Mouse (Mus musculus): ENCODE measurements at regions not wholly inside any gene's neighbourhood (a gene's known extent, or its start where the extent isn't known, plus 50 kb on each side); places are given as distances from the start of the nearest gene placed in this dataset.

GRCm38 (mm10) chr10:26544061-26544460, 168.3 kb upstream of the L3mbtl3 start:
- Histone ChIP-seq H3K4me1 (no peaks in the 10 kb centered on the region), H3K27ac (no peak overlapping the region), H3K4me3 (no peak overlapping the region), H3K9me3 (replicated peaks) (no peaks in the 10 kb centered on the region), H3K4me2 (no peak overlapping the region), H3K9ac (no peak overlapping the region), H3K27me3 (replicated peaks) (no peaks in the 10 kb centered on the region), H3K36me3 (no peaks in the 10 kb centered on the region)
- WGBS (ENCODE audit: insufficient replicate concordance), result 73% methylated on average over 1 of the region's 1 CpGs
- no peak for ATAC-seq

GRCm38 (mm10) chr10:26544796-26545195, 169.0 kb upstream of the L3mbtl3 start:
- no peaks in the 10 kb centered on the region for H3K9me3 ChIP-seq (replicated peaks)
- WGBS (ENCODE audit: insufficient replicate concordance), result 50% methylated on average over 1 of the region's 1 CpGs
- no peaks in the 10 kb centered on the region for H3K27me3 ChIP-seq (replicated peaks)
- H3K4me1 ChIP-seq, result no peaks in the 10 kb centered on the region
- ATAC-seq, result no peak
- no peak overlapping the region for H3K4me3 ChIP-seq
- no peak overlapping the region for H3K9ac ChIP-seq
- no peak overlapping the region for H3K4me2 ChIP-seq
- no peaks in the 10 kb centered on the region for H3K36me3 ChIP-seq
- H3K27ac ChIP-seq, result no peak overlapping the region

GRCm38 (mm10) chr10:26556246-26556645, 180.5 kb upstream of the L3mbtl3 start:
- Histone ChIP-seq H3K4me2 (no peak overlapping the region), H3K9me3 (replicated peaks) (no peaks in the 10 kb centered on the region), H3K9ac (no peak overlapping the region), H3K27ac (no peak overlapping the region), H3K4me1 (no peaks in the 10 kb centered on the region), H3K27me3 (replicated peaks) (no peaks in the 10 kb centered on the region), H3K4me3 (no peak overlapping the region), H3K36me3 (no peaks in the 10 kb centered on the region)
- no peak for ATAC-seq
- WGBS (ENCODE audit: insufficient replicate concordance), result 81% methylated on average over 8 of the region's 8 CpGs

GRCm38 (mm10) chr10:26558118-26558517, 182.3 kb upstream of the L3mbtl3 start:
- no peak overlapping the region for H3K4me2 ChIP-seq
- no peaks in the 10 kb centered on the region for H3K9me3 ChIP-seq (replicated peaks)
- no peak overlapping the region for H3K9ac ChIP-seq
- no peak for ATAC-seq
- no peak overlapping the region for H3K4me3 ChIP-seq
- no peaks in the 10 kb centered on the region for H3K27me3 ChIP-seq (replicated peaks)
- no peaks in the 10 kb centered on the region for H3K36me3 ChIP-seq
- WGBS (ENCODE audit: insufficient replicate concordance), result 45% methylated on average over 1 of the region's 1 CpGs
- no peaks in the 10 kb centered on the region for H3K4me1 ChIP-seq
- H3K27ac ChIP-seq, result no peak overlapping the region

GRCm38 (mm10) chr10:26559323-26559722, 183.6 kb upstream of the L3mbtl3 start:
- Histone ChIP-seq H3K9me3 (replicated peaks) (no peaks in the 10 kb centered on the region), H3K27ac (no peak overlapping the region)
- no peak for ATAC-seq

GRCm38 (mm10) chr10:26560456-26560855, 184.7 kb upstream of the L3mbtl3 start:
- 81% methylated on average over 4 of the region's 4 CpGs for WGBS (ENCODE audit: insufficient replicate concordance)
- no peak for ATAC-seq
- no peaks in the 10 kb centered on the region for H3K36me3 ChIP-seq

More at GRCm38 (mm10) chr10:26559323-26559722, 183.6 kb upstream of the L3mbtl3 start:
- no peaks in the 10 kb centered on the region for H3K36me3 ChIP-seq
- no peak overlapping the region for H3K9ac ChIP-seq
- no peaks in the 10 kb centered on the region for H3K27me3 ChIP-seq (replicated peaks)
- no peaks in the 10 kb centered on the region for H3K4me1 ChIP-seq
- no peak overlapping the region for H3K4me2 ChIP-seq
- H3K4me3 ChIP-seq, result no peak overlapping the region
- WGBS (ENCODE audit: insufficient replicate concordance), result 54% methylated on average over 4 of the region's 4 CpGs

GRCm38 (mm10) chr10:26564462-26564861, 188.7 kb upstream of the L3mbtl3 start:
- ATAC-seq, result no peak
- H3K36me3 ChIP-seq, result no peaks in the 10 kb centered on the region
- H3K9ac ChIP-seq, result no peak overlapping the region
- H3K27me3 ChIP-seq (replicated peaks), result no peaks in the 10 kb centered on the region
- H3K9me3 ChIP-seq (replicated peaks), result no peaks in the 10 kb centered on the region
- H3K27ac ChIP-seq, result no peak overlapping the region
- H3K4me2 ChIP-seq, result no peak overlapping the region
- WGBS (ENCODE audit: insufficient replicate concordance), result 44% methylated on average over 11 of the region's 11 CpGs
- H3K4me1 ChIP-seq, result no peaks in the 10 kb centered on the region
- no peak overlapping the region for H3K4me3 ChIP-seq

More at GRCm38 (mm10) chr10:26560456-26560855, 184.7 kb upstream of the L3mbtl3 start:
- Histone ChIP-seq H3K9me3 (replicated peaks) (no peaks in the 10 kb centered on the region), H3K9ac (no peak overlapping the region), H3K4me1 (no peaks in the 10 kb centered on the region), H3K4me2 (no peak overlapping the region), H3K4me3 (no peak overlapping the region), H3K27me3 (replicated peaks) (no peaks in the 10 kb centered on the region), H3K27ac (no peak overlapping the region)

- Histone ChIP-seq H3K4me3 (no peak overlapping the region), H3K9ac (no peak overlapping the region), H3K4me1 (no peaks in the 10 kb centered on the region), H3K9me3 (replicated peaks) (no peaks in the 10 kb centered on the region), H3K36me3 (no peaks in the 10 kb centered on the region), H3K4me2 (no peak overlapping the region), H3K27ac (no peak overlapping the region), H3K27me3 (replicated peaks) (no peaks in the 10 kb centered on the region)
- 71% methylated on average over 4 of the region's 4 CpGs for WGBS (ENCODE audit: insufficient replicate concordance)
- no peak for ATAC-seq
Observed at GRCm38 (mm10) chr10:26567613-26568012, 185.6 kb upstream of the Arhgap18 start.

GRCm38 (mm10) chr10:26570468-26570867, 182.8 kb upstream of the Arhgap18 start:
- WGBS (ENCODE audit: insufficient replicate concordance), result 77% methylated on average over 5 of the region's 5 CpGs
- H3K4me3 ChIP-seq, result no peak overlapping the region
- no peak overlapping the region for H3K27ac ChIP-seq
- no peaks in the 10 kb centered on the region for H3K27me3 ChIP-seq (replicated peaks)
- H3K4me1 ChIP-seq, result no peaks in the 10 kb centered on the region
- H3K9ac ChIP-seq, result no peak overlapping the region
- no peak overlapping the region for H3K4me2 ChIP-seq
- no peak for ATAC-seq
- no peaks in the 10 kb centered on the region for H3K36me3 ChIP-seq
- H3K9me3 ChIP-seq (replicated peaks), result no peaks in the 10 kb centered on the region

GRCm38 (mm10) chr10:26571377-26571776, 181.8 kb upstream of the Arhgap18 start:
- no peak overlapping the region for H3K4me3 ChIP-seq
- no peak overlapping the region for H3K27ac ChIP-seq
- no peaks in the 10 kb centered on the region for H3K4me1 ChIP-seq
- no peak for ATAC-seq
- H3K36me3 ChIP-seq, result no peaks in the 10 kb centered on the region
- no peak overlapping the region for H3K4me2 ChIP-seq
- no peaks in the 10 kb centered on the region for H3K9me3 ChIP-seq (replicated peaks)
- no peaks in the 10 kb centered on the region for H3K27me3 ChIP-seq (replicated peaks)
- no peak overlapping the region for H3K9ac ChIP-seq
- WGBS (ENCODE audit: insufficient replicate concordance), result 58% methylated on average over 1 of the region's 1 CpGs

- Histone ChIP-seq H3K36me3 (no peaks in the 10 kb centered on the region), H3K27ac (no peak overlapping the region), H3K4me1 (no peaks in the 10 kb centered on the region), H3K4me3 (no peak overlapping the region), H3K4me2 (no peak overlapping the region), H3K27me3 (replicated peaks) (no peaks in the 10 kb centered on the region), H3K9ac (no peak overlapping the region), H3K9me3 (replicated peaks) (no peaks in the 10 kb centered on the region)
- WGBS (ENCODE audit: insufficient replicate concordance), result 42% methylated on average over 3 of the region's 3 CpGs
- no peak for ATAC-seq
Observed at GRCm38 (mm10) chr10:26576153-26576552, 177.1 kb upstream of the Arhgap18 start.

GRCm38 (mm10) chr10:26577087-26577486, 176.1 kb upstream of the Arhgap18 start:
- no peak overlapping the region for H3K4me2 ChIP-seq
- 73% methylated on average over 2 of the region's 2 CpGs for WGBS (ENCODE audit: insufficient replicate concordance)
- no peak for ATAC-seq
- no peak overlapping the region for H3K9ac ChIP-seq
- H3K4me3 ChIP-seq, result no peak overlapping the region
- H3K4me1 ChIP-seq, result no peaks in the 10 kb centered on the region
- H3K36me3 ChIP-seq, result no peaks in the 10 kb centered on the region
- no peaks in the 10 kb centered on the region for H3K27me3 ChIP-seq (replicated peaks)
- H3K9me3 ChIP-seq (replicated peaks), result no peaks in the 10 kb centered on the region
- H3K27ac ChIP-seq, result no peak overlapping the region

GRCm38 (mm10) chr10:26585106-26585505, 168.1 kb upstream of the Arhgap18 start:
- no peaks in the 10 kb centered on the region for H3K4me1 ChIP-seq
- 53% methylated on average over 2 of the region's 2 CpGs for WGBS (ENCODE audit: insufficient replicate concordance)
- no peak for ATAC-seq
- H3K9ac ChIP-seq, result no peak overlapping the region
- H3K27ac ChIP-seq, result no peak overlapping the region
- no peak overlapping the region for H3K4me2 ChIP-seq
- no peaks in the 10 kb centered on the region for H3K9me3 ChIP-seq (replicated peaks)
- H3K36me3 ChIP-seq, result no peaks in the 10 kb centered on the region
- H3K27me3 ChIP-seq (replicated peaks), result no peaks in the 10 kb centered on the region
- no peak overlapping the region for H3K4me3 ChIP-seq

Measured in liver, embryonic 12.5 days (tissue).